Mouse (Mus musculus) megakaryocyte, embryonic 14.5 days (primary cell): Measurements from ENCODE around the gene 4930447F04Rik. TPM values are rescaled to one million over a fixed set of nuclear protein-coding genes. Genes with fewer than 3 reads are reported as not detected.

ENCODE experiments used
- H3K27me3 ChIP-seq: replicated peaks from 2 replicates; pipeline ENCODE3; 2012; ENCODE audit warnings: inconsistent platforms
- H3K36me3 ChIP-seq: replicated peaks from 2 replicates; pipeline ENCODE3; 2012; ENCODE audit warnings: low read length, inconsistent platforms, mixed read lengths
- H3K4me1 ChIP-seq: 2 replicates; pipeline ENCODE4 v1.6.1; 2012; ENCODE audit warnings: inconsistent platforms
- H3K4me3 ChIP-seq: replicated peaks from 2 replicates; pipeline ENCODE3; 2012; ENCODE audit warnings: moderate library complexity, mild to moderate bottlenecking, inconsistent platforms
- H3K9me3 ChIP-seq: 2 replicates; pipeline ENCODE4 v1.6.1; 2012; ENCODE audit warnings: inconsistent platforms
- FLI1 ChIP-seq: IDR thresholded peaks from 2 replicates; pipeline ENCODE4 v1.6.1; 2012; ENCODE audit warnings: low read length, inconsistent platforms, mixed read lengths
- GATA1 ChIP-seq: IDR thresholded peaks from 3 replicates; pipeline ENCODE4 v1.6.1; 2012; ENCODE audit warnings: mixed read lengths, low read length, inconsistent platforms, borderline replicate concordance
- polyA plus RNA-seq: library from polyadenylated mRNA; stranded (reverse); fragments of >175 nt; gene quantifications from 2 replicates; pipeline ENCODE4 v1.2.3, GENCODE M21; 2012; ENCODE audit warnings: low replicate concordance; ENCODE audit not compliant: insufficient read depth

Gene 4930447F04Rik
- polyA plus RNA-seq: not detected in 2 replicates

DNA sequence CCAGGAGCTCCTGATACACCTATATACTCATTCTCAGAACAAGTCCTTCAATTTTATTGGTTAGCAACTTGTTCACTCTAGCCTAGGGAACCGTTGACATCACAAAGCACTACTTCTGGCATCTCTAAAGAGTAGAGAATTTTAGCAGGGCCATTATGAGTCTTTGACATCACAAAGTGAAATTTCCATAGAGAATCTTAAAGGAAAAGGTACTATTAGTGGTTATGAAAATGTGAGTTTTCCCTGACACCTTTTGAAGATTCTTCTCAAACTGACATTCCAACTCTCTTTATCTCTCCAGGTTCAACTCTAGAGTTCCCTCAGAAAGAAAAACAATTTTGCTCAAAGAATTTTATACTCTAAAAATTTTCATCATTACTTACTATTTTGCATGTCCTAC is at the start of gene 4930447F04Rik:
Gene 4930447F04Rik (minus strand): TSS at position 101 of the 400 bp plus-strand sequence.
- H3K4me3 ChIP-seq: no peak within 1 kb of the TSS
- H3K9me3 ChIP-seq: no peaks in the 10 kb centered on the region
- TF ChIP-seq GATA1 (no peak), FLI1 (no peak)
- no peaks in the 10 kb centered on the region for H3K36me3 ChIP-seq
- no peaks in the 10 kb centered on the region for H3K4me1 ChIP-seq
- no peaks in the 10 kb centered on the region for H3K27me3 ChIP-seq
